Mouse (Mus musculus) small intestine, adult 2 months (tissue): ENCODE data around the gene Poc5. TPM values are rescaled to one million over a fixed set of nuclear protein-coding genes. Genes with fewer than 3 reads are reported as not detected.
A peak's percentile ranks its signal among the peaks of the same experiment; 100 is the strongest.

Source experiments
- H3K27ac ChIP-seq: fragments of 200-500 bp; 2 replicates; pipeline ENCODE4 v1.5.1; 2012; ENCODE audit warnings: low read depth, low read length, control low read depth, inconsistent platforms; ENCODE audit not compliant: insufficient read depth
- H3K27me3 ChIP-seq: fragments of 200-500 bp; 2 replicates; pipeline ENCODE4 v1.6.1; 2012; ENCODE audit warnings: mild to moderate bottlenecking, moderate library complexity, low read length, inconsistent platforms; ENCODE audit not compliant: control insufficient read depth, insufficient read depth
- H3K36me3 ChIP-seq: fragments of 200-500 bp; 2 replicates; pipeline ENCODE4 v1.6.1; 2012; ENCODE audit warnings: mild to moderate bottlenecking, low read length, control low read depth, inconsistent platforms; ENCODE audit not compliant: control insufficient read depth, insufficient read depth
- H3K4me1 ChIP-seq: fragments of 200-500 bp; 2 replicates; pipeline ENCODE4 v1.6.1; 2012; ENCODE audit warnings: low read length, inconsistent platforms, mixed read lengths; ENCODE audit not compliant: control insufficient read depth, insufficient read depth, insufficient read length
- H3K4me3 ChIP-seq: fragments of 200-500 bp; 2 replicates; pipeline ENCODE4 v1.5.1; 2012; ENCODE audit warnings: low read depth, mild to moderate bottlenecking, control low read depth, inconsistent platforms, low read length, moderate library complexity
- CTCF ChIP-seq: fragments of 200-500 bp; IDR thresholded peaks from 2 replicates; pipeline ENCODE4 v1.5.1; 2012; ENCODE audit warnings: low read depth, mild to moderate bottlenecking, control low read depth, inconsistent platforms, low read length, moderate library complexity, mixed read lengths; ENCODE audit not compliant: insufficient replicate concordance, insufficient read length; ENCODE audit errors: extremely low read depth
- POLR2A ChIP-seq: fragments of 200-500 bp; IDR thresholded peaks from 2 replicates; pipeline ENCODE4 v1.6.1; 2012; ENCODE audit warnings: low read depth, mild to moderate bottlenecking, control low read depth, inconsistent platforms, low read length, moderate library complexity
- WGBS: fragments of 180-500 bp; shearing (Covaris S2); methylation state at CpG from one replicate; pipeline ENCODE4 v1.1.7; 2018; 5-methylcytosine and 5-hydroxymethylcytosine counted together
- polyA plus RNA-seq: library from polyadenylated mRNA; depleted of rRNA; stranded (reverse); fragments of >200 nt; gene quantifications from 2 replicates; pipeline ENCODE4 v1.2.3, GENCODE M21; 2012; rRNA removed

The Poc5 gene
- polyA plus RNA-seq = 1.2 and 1.7 TPM in 2 replicates

DNA sequence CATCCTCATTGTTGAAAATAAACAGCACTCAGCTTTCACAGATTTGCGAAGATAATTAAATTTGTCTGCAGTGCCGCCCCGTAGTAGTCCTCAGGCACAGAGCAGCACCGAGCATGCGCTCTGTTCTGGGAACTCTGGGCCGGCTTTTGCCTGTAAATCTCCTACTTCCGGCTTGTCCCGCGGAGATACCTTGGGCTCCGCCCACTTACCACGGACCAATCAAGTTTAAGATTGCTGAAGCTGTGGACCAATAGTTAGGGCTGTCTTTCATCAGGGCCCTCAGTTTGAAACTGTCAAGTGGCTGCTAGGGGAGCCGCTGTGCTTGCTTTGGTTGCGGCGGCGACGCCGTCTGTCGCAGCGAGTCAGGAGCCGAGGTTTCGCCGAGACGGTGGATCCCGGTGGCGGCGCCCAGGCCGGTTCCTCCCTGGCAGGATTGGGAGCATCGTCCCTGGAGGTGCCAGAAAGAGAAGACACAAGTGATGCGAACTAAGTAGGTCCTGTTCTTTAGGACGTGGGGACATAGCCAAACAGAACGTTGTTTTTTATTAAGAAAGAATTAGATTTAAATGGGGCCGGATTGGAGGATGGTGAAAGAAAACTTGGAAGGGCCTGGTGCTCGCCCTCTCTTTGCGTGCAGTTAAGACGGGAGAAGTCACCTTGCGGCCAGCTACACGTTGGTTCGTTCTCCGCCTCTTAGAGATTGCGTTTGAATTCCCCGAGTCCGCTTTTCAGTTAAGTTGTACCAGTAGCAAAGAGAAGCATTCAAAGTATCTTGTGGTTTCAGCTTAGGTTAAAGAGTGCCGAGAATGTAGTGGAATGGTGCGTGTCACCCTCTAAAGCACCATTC, at the start of gene Poc5:
TSS of gene Poc5 (plus strand) at position 253 of the 847 bp plus-strand sequence.
- H3K27me3 ChIP-seq = no peaks in the 10 kb centered on the region
- peaks cover 11% of the 10 kb centered on the region for H3K36me3 ChIP-seq
- H3K27ac ChIP-seq = peak within 1 kb of the TSS; percentile 30; the same call in 1 of the 2 replicates
- H3K4me1 ChIP-seq = no peaks in the 10 kb centered on the region
- WGBS = under 1% methylated on average over 44 of the region's 44 CpGs
- H3K4me3 ChIP-seq = peak within 1 kb of the TSS; percentile 87
- peak; percentile 19; the same call in 1 of the 2 replicates for TF ChIP-seq CTCF
- peak; percentile 62; the same call in 1 of the 2 replicates for TF ChIP-seq POLR2A

DNA sequence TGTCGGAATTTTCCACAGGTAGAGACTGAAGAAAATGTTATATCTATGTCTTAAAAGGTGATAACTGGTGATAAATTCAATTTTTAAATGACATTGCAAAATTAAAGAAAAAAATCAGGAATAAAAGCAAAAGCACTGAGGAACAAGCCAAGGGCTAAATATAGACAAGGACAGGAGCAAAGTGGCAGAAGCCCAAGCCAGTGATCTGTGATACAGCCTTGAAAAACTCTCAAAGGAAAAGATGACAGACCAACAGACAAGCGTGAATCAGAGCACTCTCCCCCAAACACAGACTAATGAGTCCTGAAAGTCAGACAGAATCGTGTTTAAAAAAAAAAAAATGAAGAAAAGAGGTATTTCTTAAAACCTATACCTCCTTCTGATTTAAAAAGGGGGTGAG, 46.6 kb upstream of the Poc5 start:
- H3K27me3 ChIP-seq = no peaks in the 10 kb centered on the region
- H3K36me3 ChIP-seq = no peaks in the 10 kb centered on the region
- H3K4me3 ChIP-seq = no peak overlapping the region
- H3K27ac ChIP-seq = no peak overlapping the region
- 67% methylated on average over 3 of the region's 3 CpGs for WGBS
- TF ChIP-seq CTCF = no peak
- TF ChIP-seq POLR2A = no peak
- no peaks in the 10 kb centered on the region for H3K4me1 ChIP-seq

DNA sequence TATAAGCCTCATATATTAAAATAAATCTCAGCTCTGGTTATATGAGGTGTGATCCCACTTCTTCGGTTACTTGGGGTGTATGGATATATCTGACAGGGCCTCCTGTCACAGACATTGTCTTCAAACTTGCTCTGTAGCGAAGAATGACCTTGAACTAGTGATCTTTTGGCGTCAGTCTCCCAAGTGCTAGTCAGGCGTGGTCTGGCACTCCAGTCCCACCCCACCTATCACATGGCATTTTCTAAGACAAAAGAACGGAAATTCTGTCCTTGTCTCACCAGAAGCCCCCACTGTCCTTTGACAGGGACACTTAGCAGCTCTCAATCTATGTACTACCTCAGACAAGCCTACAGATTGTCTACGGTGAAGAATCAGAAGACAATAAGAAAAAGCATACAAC, 43.3 kb upstream of the Poc5 start:
- Histone ChIP-seq H3K27ac (no peak overlapping the region), H3K36me3 (no peaks in the 10 kb centered on the region), H3K27me3 (no peaks in the 10 kb centered on the region), H3K4me1 (no peaks in the 10 kb centered on the region), H3K4me3 (no peak overlapping the region)
- WGBS = 57% methylated on average over 6 of the region's 6 CpGs
- TF ChIP-seq CTCF (no peak), POLR2A (no peak)

DNA sequence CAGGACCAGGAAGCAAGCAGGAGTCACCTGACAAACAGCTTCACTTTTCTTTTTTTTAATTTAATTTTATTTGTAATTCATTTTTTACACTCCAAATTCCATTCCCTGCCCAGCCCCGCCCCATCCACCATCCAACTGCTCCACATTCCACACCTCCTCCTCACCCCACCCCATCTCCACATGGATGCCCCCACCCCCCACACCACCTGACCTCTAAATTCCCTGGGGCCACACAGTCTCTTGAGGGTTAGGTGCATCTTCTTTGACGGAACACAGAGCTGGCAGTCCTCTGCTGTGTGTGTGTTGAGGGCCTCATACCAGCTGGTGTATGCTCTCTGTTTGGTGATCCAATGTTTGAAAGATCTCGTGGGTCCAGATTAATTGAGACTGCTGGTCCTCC, 41.5 kb upstream of the Poc5 start:
- H3K27ac ChIP-seq = no peak overlapping the region
- no peaks in the 10 kb centered on the region for H3K36me3 ChIP-seq
- H3K4me3 ChIP-seq = no peak overlapping the region
- no peaks in the 10 kb centered on the region for H3K27me3 ChIP-seq
- H3K4me1 ChIP-seq = no peaks in the 10 kb centered on the region
- 26% methylated on average over 3 of the region's 3 CpGs for WGBS
- no peak for TF ChIP-seq POLR2A
- TF ChIP-seq CTCF = no peak

DNA sequence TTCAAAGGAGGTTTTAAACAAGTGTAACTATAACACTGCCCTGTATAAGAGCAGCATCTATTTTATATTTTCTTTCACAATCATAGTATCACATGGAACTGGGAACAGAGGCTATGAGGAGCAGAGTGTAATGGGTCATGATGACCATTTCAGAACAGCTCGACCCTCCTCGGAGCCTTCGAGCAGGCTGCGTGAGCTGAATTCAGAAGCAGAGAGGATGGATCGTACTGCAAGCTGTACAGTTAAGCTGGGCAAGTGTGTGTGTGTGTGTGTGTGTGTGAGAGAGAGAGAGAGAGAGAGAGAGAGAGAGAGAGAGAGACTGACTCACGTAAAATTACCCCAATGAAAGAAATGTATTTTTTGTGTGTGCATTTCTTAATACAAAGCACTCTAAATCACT, 37.9 kb upstream of the Poc5 start:
- 92% methylated on average over 6 of the region's 6 CpGs for WGBS
- TF ChIP-seq POLR2A = no peak
- no peak for TF ChIP-seq CTCF
- Histone ChIP-seq H3K27ac (no peak overlapping the region), H3K4me1 (no peaks in the 10 kb centered on the region), H3K4me3 (no peak overlapping the region), H3K36me3 (no peaks in the 10 kb centered on the region), H3K27me3 (no peaks in the 10 kb centered on the region)

DNA sequence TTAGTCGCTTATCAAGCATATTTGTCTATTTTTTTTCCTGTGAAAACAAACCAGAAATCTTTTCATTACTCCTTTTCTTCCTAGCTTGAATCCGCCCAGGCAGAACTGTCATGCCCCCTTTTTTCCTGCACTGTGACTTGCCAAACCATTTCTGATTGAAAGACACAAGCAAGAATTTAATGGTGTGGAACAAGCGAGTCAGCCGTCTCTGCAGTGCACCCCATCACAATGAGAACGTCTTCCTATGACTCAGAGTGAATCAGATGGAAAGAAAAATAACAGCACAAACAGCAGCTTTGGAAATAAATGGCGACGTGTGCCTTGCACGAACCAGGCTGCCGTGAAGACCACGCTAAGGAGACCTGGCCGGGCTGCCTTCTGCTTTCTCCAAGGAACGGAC, 36.8 kb upstream of the Poc5 start:
- no peaks in the 10 kb centered on the region for H3K4me1 ChIP-seq
- 86% methylated on average over 12 of the region's 12 CpGs for WGBS
- no peak overlapping the region for H3K27ac ChIP-seq
- TF ChIP-seq POLR2A = no peak
- TF ChIP-seq CTCF = no peak
- no peak overlapping the region for H3K4me3 ChIP-seq
- no peaks in the 10 kb centered on the region for H3K27me3 ChIP-seq
- no peaks in the 10 kb centered on the region for H3K36me3 ChIP-seq

DNA sequence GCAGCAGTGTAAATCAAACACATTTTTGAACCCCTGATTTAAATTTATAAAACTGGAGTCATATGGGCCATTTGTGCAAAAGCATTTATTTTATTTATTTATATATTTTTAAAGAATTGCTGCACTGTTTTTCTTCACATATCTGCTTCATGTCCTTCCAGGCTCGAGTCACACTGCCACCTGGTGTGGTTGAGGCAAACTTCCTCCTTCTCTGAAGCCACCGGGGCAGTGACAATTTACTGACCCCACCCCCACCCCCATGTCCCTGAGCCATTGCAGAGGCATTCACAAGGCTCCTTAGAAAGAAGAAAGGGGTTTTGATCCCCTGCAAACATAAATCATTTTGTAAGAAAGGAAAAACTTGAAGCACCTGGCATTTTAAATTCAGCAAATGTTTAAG, 12.6 kb upstream of the Poc5 start:
- Histone ChIP-seq H3K4me3 (no peak overlapping the region), H3K36me3 (no peaks in the 10 kb centered on the region)
- WGBS = 0% methylated on average over 2 of the region's 2 CpGs

More for the DNA sequence above, 12.6 kb upstream of the Poc5 start:
- Histone ChIP-seq H3K4me1 (no peaks in the 10 kb centered on the region), H3K27ac (no peak overlapping the region), H3K27me3 (no peaks in the 10 kb centered on the region; the same call in 1 of the 2 replicates)
- no peak for TF ChIP-seq POLR2A
- TF ChIP-seq CTCF = no peak
